Mouse (Mus musculus) layer of hippocampus, postnatal 14 days (tissue): Measurements from ENCODE around the gene Fgfr3. TPM values are rescaled to one million over a fixed set of nuclear protein-coding genes. Genes with fewer than 3 reads are reported as not detected.
A peak's percentile ranks its signal among the peaks of the same experiment; 100 is the strongest.

Experiments used
- DNase-seq, 2 experiments: peaks; one replicate each; pipeline ENCODE4 v3.0.0; 2021 to 2022; ENCODE audit warnings: low spot score in 2 of 2, mixed read lengths in 1 of 2
- total RNA-seq, 2 experiments: library from RNA; stranded (reverse); gene quantifications; 2 replicates each; pipeline ENCODE4 v1.2.3; 2021

Gene Fgfr3
- total RNA-seq, 2 experiments from 2014 or later, result 137 to 159 TPM

DNA sequence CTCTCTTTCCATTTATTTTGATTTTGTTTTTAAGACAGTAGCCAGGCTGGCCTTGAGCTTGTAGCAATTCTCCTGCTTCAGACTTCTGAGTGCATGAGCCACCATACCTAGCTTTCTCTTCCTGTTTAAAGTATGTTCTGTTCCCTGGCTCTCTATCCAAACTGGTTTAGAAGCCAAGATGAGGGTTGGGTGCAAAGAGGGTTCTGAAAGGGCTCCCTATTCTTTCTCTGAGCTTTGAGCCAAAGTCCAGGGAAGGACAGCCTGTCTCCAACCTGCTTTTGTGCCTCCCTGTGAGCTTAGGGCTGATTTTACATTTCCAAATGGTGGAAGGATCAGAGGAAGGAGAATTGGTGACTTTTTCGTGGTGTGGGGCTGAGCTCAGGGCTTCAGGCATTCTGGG lies 5.4 kb downstream of the Fgfr3 start:
- DNase-seq, result peak in 1 of 2 experiments; percentile 66

DNA sequence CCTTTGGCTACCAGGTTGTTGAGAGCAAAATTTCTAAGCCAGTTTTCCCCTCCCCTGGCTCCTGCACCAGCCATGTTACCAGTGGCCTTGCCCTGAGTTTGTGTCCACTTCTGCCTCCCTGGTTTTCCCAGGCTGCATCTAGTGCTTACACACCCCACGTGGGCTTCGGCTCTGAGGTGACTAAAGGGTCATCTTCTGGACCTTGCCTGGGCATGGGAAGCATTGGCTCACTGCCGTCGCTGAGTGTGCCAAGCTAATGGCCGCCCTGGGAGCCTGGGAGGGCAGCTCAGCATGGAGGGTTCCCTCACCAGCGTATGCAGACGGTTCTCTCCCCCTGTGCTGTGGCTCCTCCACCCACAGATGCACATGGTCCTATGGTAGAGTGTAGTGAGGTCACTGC lies 7.4 kb downstream of the Fgfr3 start:
- DNase-seq, result no peak

GRCm38 (mm10) chr5:33730516-33730915 lies 9.0 kb downstream of the Fgfr3 start:
- no peak for DNase-seq

DNA sequence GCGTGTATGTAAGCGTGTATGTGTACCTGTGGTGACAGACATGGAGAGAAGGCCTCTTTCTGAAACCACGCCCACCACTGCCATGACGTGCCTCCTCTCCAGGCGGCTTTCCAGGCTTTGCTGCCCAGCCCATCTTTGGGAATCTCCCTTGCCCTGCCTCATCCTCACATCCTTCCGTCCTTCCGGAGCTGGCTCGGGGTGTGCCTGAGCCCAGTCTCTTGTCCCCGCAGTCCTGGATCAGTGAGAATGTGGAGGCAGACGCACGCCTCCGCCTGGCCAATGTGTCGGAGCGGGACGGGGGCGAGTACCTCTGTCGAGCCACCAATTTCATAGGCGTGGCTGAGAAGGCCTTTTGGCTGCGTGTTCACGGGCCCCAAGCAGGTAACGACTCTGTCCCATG lies 9.6 kb downstream of the Fgfr3 start:
- no peak for DNase-seq

DNA sequence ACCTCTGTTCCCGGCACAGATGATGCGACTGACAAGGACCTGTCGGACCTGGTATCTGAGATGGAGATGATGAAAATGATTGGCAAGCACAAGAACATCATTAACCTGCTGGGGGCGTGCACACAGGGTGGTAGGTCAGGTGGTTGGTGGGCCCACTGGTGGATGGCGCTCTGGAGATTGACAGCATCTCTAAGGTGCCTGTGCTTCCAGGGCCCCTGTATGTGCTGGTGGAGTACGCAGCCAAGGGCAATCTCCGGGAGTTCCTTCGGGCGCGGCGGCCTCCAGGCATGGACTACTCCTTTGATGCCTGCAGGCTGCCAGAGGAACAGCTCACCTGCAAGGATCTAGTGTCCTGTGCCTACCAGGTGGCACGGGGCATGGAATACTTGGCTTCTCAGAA lies 12.4 kb downstream of the Fgfr3 start:
- DNase-seq, result no peak

GRCm38 (mm10) chr5:33735412-33736092 lies 14.1 kb downstream of the Fgfr3 start:
- no peak for DNase-seq

GRCm38 (mm10) chr5:33736230-33736629 lies 14.8 kb downstream of the Fgfr3 start:
- no peak for DNase-seq

DNA sequence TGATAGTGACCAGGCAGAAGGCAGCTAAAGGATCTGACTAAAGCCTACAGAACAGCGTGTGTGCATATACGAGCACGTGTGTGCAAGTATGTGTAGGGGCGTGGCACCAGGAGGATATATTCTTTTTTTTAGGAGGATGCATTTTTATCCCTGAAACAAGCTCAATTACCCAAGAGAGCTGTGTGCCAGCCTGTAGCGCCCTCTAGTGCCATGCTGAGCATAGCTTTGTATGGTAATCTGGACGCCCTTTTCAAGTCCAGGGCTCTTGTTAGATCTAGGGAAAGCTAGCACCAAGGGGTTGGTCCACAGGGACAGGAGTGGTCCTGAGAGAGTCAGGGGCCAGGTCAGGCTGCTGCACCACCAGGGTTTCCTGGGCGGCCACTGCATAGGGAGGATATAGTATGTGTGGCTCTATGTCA lies 16.4 kb downstream of the Fgfr3 start:
- DNase-seq, result peak; percentile 69 to 77

DNA sequence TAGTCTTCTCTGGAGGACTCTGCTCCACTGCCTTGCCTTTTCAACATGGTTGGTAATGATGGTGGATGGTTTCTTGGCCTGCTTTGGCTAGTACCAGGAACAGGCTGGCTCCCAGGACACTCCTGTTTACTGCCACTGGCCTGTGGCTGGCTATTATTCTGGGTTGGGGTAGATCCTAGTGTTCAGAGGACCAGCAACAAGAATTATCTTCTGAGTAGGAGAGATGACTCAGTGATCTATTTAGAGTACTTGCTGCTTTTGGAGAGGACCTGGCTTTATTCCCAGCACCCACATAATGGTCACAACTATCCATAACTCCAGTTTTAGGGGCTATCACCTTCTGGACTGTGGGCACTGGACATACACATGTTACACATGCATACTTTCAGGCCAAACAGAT lies 16.9 kb downstream of the Fgfr3 start:
- DNase-seq, result no peak

DNA sequence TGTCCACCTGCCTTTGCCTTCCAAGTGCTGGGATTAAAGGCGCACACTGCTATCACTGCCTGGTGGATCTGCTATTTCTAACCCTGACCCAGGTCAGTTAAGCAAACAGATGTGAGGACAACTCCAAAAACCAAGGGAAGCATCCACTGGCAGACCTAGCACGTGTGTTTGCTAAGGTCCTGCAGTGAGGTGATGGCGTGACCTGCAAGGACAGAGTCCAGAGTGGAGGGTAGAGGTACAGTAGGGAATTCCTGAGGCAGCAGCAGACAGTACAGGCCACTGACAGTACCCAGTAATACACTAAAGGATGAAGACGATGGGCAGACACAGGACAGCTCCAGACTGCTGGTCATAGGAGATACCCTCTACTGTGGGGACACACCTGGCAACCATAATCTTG lies 19.1 kb downstream of the Fgfr3 start:
- no peak for DNase-seq

- DNase-seq, result no peak
Observed at GRCm38 (mm10) chr5:33743481-33743880, 22.0 kb downstream of the Fgfr3 start.

DNA sequence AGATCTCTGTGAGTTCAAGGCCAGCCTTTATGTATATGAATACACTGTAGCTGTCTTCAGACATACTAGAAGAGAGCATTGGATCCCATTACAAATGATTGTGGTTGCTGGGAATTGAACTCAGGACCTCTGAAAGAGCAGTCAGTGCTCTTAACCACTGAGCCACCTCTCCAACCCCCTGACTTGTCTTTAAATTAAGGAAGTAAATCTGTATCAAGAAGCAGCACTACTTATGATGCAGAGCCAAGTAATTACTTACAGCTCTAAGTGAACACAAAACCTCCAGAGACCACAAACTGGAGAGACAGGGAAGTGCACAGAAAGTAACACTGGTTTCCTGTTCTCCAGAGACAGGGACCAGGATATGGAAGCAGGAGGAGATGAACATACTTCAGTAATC lies 55.7 kb downstream of the Fgfr3 start:
- no peak for DNase-seq

GRCm38 (mm10) chr5:33781964-33782344 lies 60.5 kb downstream of the Fgfr3 start:
- DNase-seq, result peak in 1 of 2 experiments; percentile 9

- DNase-seq, result peak; percentile 91 to 96
Observed at GRCm38 (mm10) chr5:33782345-33782998, 61.0 kb downstream of the Fgfr3 start, which contains the start of gene Letm1. Gene Letm1 (minus strand): TSS chr5:33782817.

DNA sequence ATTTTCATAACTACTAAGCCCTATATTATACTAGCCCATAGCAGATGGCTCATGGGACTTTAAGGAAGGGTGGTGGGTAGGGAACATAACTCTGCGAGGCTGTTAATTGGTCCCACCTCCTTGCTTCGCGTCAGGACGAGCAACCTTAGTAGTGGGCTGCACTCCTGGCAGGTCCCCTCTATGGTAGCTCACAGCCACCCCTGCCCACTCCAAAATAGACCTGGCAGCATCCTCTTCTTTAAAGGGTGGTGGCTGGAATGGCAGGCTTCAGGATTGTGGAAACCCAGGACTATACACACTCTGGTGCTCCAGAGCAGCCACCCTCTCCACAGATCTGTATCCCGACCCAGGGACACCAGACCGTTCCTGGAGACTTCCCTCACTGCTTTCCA lies 61.5 kb downstream of the Fgfr3 start:
- no peak for DNase-seq

Other genes with a start within 250 kb of the Fgfr3 start
- gene Fam53a, start 92.0 kb upstream of the Fgfr3 start, total RNA-seq, result 10 to 100 TPM; 25.5 to 27.1 TPM
- gene Gm9903, start 91.7 kb upstream of the Fgfr3 start, total RNA-seq, result under 1 TPM; 0.64 to 0.92 TPM
- gene Slbp, start 69.1 kb upstream of the Fgfr3 start, total RNA-seq, result 10 to 100 TPM; 22.0 to 24.7 TPM
- gene Tacc3, start 63.5 kb upstream of the Fgfr3 start, total RNA-seq, result 10 to 100 TPM in 1 of 2 experiments, 1 to 10 TPM in 1; 9.8 to 12.0 TPM
- gene Tmem129, start 63.3 kb upstream of the Fgfr3 start, total RNA-seq, result 10 to 100 TPM; 21.7 to 25.5 TPM
- 100 to 1,000 TPM in 1 of 2 experiments, 10 to 100 TPM in 1; 96.8 to 105 TPM for gene Letm1, start 61.1 kb downstream of the Fgfr3 start, total RNA-seq
- gene Nsd2, start 99.1 kb downstream of the Fgfr3 start, total RNA-seq, result 100 to 1,000 TPM; 112 to 120 TPM
- gene Nelfa, start 214.7 kb downstream of the Fgfr3 start, total RNA-seq, result 10 to 100 TPM; 17.7 to 19.8 TPM